Mouse (Mus musculus): ENCODE data around the gene March6. TPM values are rescaled to one million over a fixed set of nuclear protein-coding genes. Genes with fewer than 3 reads are reported as not detected.
A peak's percentile ranks its signal among the peaks of the same experiment; 100 is the strongest.

Gene March6
- polyA plus RNA-seq, 1 experiment from 2014 or later, result 21.7 TPM

DNA sequence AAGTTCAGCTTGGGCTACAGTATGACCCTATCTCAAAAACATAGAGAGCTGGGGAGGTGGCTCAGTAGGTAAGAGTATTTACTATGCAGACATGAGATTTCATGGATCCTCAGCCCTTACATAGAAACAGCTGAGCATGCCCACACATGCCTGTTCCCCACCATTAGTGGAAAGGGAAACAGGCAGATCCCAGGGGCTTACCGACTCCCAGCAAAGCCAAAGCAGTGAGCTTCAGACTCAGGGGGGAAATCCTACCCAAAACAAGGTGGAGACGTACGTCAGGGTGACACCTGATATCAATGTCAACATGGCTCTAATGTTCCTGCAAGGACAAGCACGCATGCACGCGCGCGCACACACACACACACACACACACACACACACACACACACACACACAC is 99.0 kb downstream of the March6 start:
- H3K27me3 ChIP-seq (replicated peaks; ENCODE audit: control insufficient read depth, insufficient read depth, low read length), result no peaks in the 10 kb centered on the region
- no peak for ATAC-seq
- no peaks in the 10 kb centered on the region for H3K9me3 ChIP-seq (ENCODE audit: control insufficient read depth, low read length)
- no peaks in the 10 kb centered on the region for H3K4me1 ChIP-seq (ENCODE audit: control insufficient read depth, insufficient read depth, low read length)
- WGBS, result 85% methylated on average over 8 of the region's 8 CpGs
- no peak overlapping the region for H3K27ac ChIP-seq (ENCODE audit: low read length)
- no peaks in the 10 kb centered on the region for H3K36me3 ChIP-seq (ENCODE audit: control insufficient read depth, insufficient read depth, low read length)
- no peak overlapping the region for H3K9ac ChIP-seq (ENCODE audit: low read depth, low read length)
- no peak overlapping the region for H3K4me2 ChIP-seq (ENCODE audit: low read depth, low read length)
- H3K4me3 ChIP-seq (ENCODE audit: low read length), result no peak overlapping the region

DNA sequence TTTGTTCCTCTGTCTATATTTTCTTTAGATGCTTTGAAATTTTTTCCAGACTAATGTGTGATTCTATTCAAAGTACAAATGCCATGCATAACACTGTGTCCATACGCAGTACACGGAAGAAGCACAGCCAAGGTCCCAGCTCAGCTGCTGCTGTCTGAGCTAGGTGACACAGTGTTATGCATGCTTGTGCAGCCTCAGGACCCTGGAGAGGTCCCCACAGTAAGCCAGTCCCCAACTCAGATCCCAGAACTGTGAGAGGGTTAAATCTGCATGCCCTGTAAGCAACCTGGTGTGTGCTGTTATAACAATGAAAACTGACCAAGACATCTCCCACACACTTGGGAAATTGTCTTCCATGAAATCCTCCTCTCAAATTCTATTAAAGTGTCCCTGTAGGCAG is 100.8 kb downstream of the March6 start:
- Histone ChIP-seq H3K36me3 (ENCODE audit: control insufficient read depth, insufficient read depth, low read length) (no peaks in the 10 kb centered on the region), H3K27ac (ENCODE audit: low read length) (no peak overlapping the region), H3K9me3 (ENCODE audit: control insufficient read depth, low read length) (no peaks in the 10 kb centered on the region), H3K4me3 (ENCODE audit: low read length) (no peak overlapping the region), H3K9ac (ENCODE audit: low read depth, low read length) (no peak overlapping the region), H3K4me1 (ENCODE audit: control insufficient read depth, insufficient read depth, low read length) (no peaks in the 10 kb centered on the region), H3K27me3 (replicated peaks; ENCODE audit: control insufficient read depth, insufficient read depth, low read length) (no peaks in the 10 kb centered on the region), H3K4me2 (ENCODE audit: low read depth, low read length) (no peak overlapping the region)
- no peak for ATAC-seq
- WGBS, result 69% methylated on average over 2 of the region's 2 CpGs

DNA sequence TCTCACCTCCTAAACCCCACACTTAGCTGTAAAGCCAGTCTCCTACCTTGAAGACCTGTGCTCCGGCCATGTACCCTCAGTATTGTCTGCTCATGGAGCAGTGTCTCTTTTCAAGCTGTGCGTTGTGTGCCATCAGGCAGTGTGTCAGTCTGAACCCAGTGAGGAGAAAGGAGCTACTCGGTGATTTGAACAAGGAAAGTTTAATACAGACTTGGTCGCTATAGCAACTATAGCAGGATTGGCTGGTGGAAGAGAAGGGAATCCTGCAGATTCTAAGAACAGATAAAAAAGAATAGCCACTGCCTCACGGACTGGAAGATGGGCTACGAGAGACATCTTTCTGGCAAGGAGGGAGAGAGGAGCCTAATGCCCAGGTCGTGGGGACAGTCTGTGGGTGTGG is 101.4 kb downstream of the March6 start:
- Histone ChIP-seq H3K9me3 (ENCODE audit: control insufficient read depth, low read length) (no peaks in the 10 kb centered on the region), H3K27ac (ENCODE audit: low read length) (no peak overlapping the region), H3K36me3 (ENCODE audit: control insufficient read depth, insufficient read depth, low read length) (no peaks in the 10 kb centered on the region), H3K9ac (ENCODE audit: low read depth, low read length) (no peak overlapping the region), H3K4me3 (ENCODE audit: low read length) (no peak overlapping the region), H3K4me1 (ENCODE audit: control insufficient read depth, insufficient read depth, low read length) (no peaks in the 10 kb centered on the region), H3K27me3 (replicated peaks; ENCODE audit: control insufficient read depth, insufficient read depth, low read length) (no peaks in the 10 kb centered on the region), H3K4me2 (ENCODE audit: low read depth, low read length) (no peak overlapping the region)
- 75% methylated on average over 7 of the region's 7 CpGs for WGBS
- no peak for ATAC-seq

DNA sequence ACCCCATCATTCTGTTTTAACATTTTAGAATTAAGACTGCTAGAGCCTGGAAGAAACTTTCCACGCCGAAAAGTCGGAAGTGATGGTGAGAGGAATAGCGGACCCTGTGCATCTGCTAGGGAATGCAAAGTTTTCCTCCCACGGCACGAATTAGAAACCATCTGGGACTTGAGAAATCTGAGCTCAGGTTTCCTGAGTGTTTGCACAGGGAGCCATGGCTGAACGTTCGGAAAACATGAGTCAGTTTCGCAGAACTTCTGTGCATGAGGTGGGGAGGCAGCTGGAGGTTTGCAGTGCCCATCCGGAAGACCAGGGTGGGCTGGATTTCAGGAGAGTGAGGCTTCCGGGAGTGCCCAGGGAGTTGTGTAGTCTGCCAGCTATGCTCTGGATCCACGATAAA is 102.3 kb downstream of the March6 start:
- Histone ChIP-seq H3K4me2 (ENCODE audit: low read depth, low read length) (no peak overlapping the region), H3K4me3 (ENCODE audit: low read length) (no peak overlapping the region), H3K4me1 (ENCODE audit: control insufficient read depth, insufficient read depth, low read length) (no peaks in the 10 kb centered on the region), H3K27ac (ENCODE audit: low read length) (no peak overlapping the region), H3K27me3 (replicated peaks; ENCODE audit: control insufficient read depth, insufficient read depth, low read length) (no peaks in the 10 kb centered on the region), H3K36me3 (ENCODE audit: control insufficient read depth, insufficient read depth, low read length) (no peaks in the 10 kb centered on the region), H3K9ac (ENCODE audit: low read depth, low read length) (no peak overlapping the region), H3K9me3 (ENCODE audit: control insufficient read depth, low read length) (no peaks in the 10 kb centered on the region)
- ATAC-seq, result no peak
- WGBS, result 70% methylated on average over 12 of the region's 12 CpGs

DNA sequence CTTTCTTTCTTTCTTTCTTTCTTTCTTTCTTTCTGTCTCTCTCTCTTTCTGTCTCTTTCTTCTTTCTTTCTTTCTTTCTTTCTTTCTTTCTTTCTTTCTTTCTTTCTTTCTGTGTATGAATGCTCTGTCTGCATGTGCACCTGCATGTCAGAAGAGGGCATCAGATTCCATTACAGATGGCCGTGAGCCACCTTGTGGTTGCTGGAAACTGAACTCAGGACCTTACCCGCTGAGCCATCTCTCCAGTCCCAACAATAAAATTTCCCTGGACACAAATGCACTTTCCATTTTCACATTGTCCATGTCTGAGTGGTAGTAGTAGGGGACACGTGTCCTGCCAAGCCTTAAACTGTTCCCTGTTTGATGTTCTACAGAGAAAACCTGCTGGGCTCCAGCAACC is 103.5 kb downstream of the March6 start:
- no peak overlapping the region for H3K4me2 ChIP-seq (ENCODE audit: low read depth, low read length)
- no peak overlapping the region for H3K9ac ChIP-seq (ENCODE audit: low read depth, low read length)
- no peaks in the 10 kb centered on the region for H3K4me1 ChIP-seq (ENCODE audit: control insufficient read depth, insufficient read depth, low read length)
- H3K27me3 ChIP-seq (replicated peaks; ENCODE audit: control insufficient read depth, insufficient read depth, low read length), result no peaks in the 10 kb centered on the region
- H3K36me3 ChIP-seq (ENCODE audit: control insufficient read depth, insufficient read depth, low read length), result no peaks in the 10 kb centered on the region
- H3K4me3 ChIP-seq (ENCODE audit: low read length), result no peak overlapping the region
- H3K9me3 ChIP-seq (ENCODE audit: control insufficient read depth, low read length), result no peaks in the 10 kb centered on the region
- no peak overlapping the region for H3K27ac ChIP-seq (ENCODE audit: low read length)
- ATAC-seq, result no peak
- 63% methylated on average over 3 of the region's 3 CpGs for WGBS

DNA sequence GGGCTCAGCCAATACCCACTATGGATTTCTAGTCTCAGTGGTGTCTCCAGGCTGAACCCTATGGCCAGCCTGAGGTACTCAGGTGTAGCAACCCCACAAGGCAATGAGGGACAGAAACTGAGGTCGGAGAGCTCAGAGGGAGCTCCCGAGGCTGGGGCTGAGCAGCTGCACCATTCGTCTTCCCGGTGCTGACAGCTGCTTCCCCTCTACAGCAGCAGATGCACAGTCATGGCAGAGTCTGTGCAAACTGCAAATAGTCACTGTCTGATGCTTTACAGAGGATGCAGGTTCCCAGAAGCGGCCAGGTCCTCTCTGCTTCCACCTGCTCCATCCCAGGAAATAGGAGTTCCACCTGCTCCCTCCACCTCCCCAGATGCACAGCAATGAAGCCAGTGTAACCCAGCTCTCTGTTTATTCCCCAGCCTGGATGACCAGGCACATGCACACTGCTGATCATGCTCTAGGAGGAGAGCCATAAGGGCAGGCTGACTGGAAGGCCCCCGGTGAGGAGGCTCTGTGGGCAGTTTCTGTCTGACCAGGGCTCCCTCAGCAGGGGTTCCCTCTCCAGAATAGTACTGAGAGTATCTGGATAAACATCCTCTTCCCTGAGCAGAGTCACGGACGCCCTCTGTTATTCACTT is 104.7 kb downstream of the March6 start:
- Histone ChIP-seq H3K4me2 (ENCODE audit: low read depth, low read length) (no peak overlapping the region), H3K36me3 (ENCODE audit: control insufficient read depth, insufficient read depth, low read length) (no peaks in the 10 kb centered on the region), H3K4me1 (ENCODE audit: control insufficient read depth, insufficient read depth, low read length) (no peaks in the 10 kb centered on the region), H3K27ac (ENCODE audit: low read length) (no peak overlapping the region), H3K9ac (ENCODE audit: low read depth, low read length) (no peak overlapping the region), H3K27me3 (replicated peaks; ENCODE audit: control insufficient read depth, insufficient read depth, low read length) (no peaks in the 10 kb centered on the region), H3K9me3 (ENCODE audit: control insufficient read depth, low read length) (no peaks in the 10 kb centered on the region), H3K4me3 (ENCODE audit: low read length) (no peak overlapping the region)
- WGBS, result 36% methylated on average over 8 of the region's 8 CpGs
- ATAC-seq, result no peak

DNA sequence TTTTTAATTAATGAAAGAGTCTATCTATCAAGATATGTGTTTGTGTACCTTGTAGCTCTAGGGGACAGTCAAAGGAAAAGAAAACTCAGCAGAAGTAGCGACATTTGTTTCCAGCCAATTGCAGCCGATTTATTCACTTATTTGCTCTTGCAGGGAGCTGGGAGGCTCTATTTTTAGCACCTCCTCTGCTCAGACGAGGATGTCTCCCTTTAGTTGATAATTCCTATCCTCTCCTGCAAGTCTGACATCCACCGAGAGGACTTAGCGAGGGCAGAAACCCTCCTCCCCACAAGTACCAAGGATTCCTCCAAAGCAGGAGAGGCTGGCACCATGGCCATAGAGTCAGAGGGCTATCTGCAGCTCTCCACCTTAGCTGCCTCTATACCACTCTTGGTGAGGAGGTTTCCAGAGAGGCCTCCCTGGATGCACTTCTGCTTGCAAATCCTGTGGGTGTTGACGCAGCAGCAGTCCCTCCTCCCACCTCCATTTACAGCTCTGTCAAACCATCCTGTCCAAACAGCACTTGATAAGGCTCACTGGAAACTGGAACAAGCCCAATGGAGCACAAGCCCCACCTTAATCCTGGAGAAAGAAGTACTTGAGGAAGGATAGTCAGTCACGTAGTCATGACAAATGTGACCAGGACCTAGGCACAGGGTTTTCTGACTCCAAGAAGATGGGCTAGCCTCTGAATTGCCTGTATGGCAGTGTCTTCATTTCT is 108.0 kb downstream of the March6 start:
- H3K9me3 ChIP-seq (ENCODE audit: control insufficient read depth, low read length), result no peaks in the 10 kb centered on the region
- peak; percentile 91 for ATAC-seq
- H3K27me3 ChIP-seq (replicated peaks; ENCODE audit: control insufficient read depth, insufficient read depth, low read length), result no peaks in the 10 kb centered on the region
- WGBS, result 39% methylated on average over 7 of the region's 7 CpGs
- H3K4me1 ChIP-seq (ENCODE audit: control insufficient read depth, insufficient read depth, low read length), result no peaks in the 10 kb centered on the region
- no peak overlapping the region for H3K9ac ChIP-seq (ENCODE audit: low read depth, low read length)
- no peak overlapping the region for H3K4me3 ChIP-seq (ENCODE audit: low read length)
- no peaks in the 10 kb centered on the region for H3K36me3 ChIP-seq (ENCODE audit: control insufficient read depth, insufficient read depth, low read length)
- no peak overlapping the region for H3K27ac ChIP-seq (ENCODE audit: low read length)
- no peak overlapping the region for H3K4me2 ChIP-seq (ENCODE audit: low read depth, low read length)

DNA sequence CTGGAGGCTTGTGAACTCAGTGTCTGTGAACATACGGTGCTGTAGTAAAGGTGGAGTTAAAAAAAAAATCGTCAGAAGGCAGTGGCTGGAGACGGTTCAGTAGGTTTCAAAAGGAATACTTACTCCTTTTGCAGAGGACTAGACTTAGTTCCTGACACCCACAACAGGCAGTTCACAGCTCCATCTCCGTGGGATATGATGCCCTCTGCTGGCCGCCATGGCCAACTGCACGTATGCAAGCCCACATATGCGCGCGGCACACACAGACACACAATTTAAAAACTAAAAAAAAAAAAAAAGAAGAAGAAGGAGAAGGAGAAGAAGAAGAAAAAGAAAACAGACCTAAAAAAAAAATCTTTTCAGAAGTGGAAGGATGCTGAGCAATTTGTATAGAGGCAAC is 111.8 kb downstream of the March6 start:
- no peaks in the 10 kb centered on the region for H3K27me3 ChIP-seq (replicated peaks; ENCODE audit: control insufficient read depth, insufficient read depth, low read length)
- H3K9me3 ChIP-seq (ENCODE audit: control insufficient read depth, low read length), result no peaks in the 10 kb centered on the region
- H3K36me3 ChIP-seq (ENCODE audit: control insufficient read depth, insufficient read depth, low read length), result no peaks in the 10 kb centered on the region
- H3K27ac ChIP-seq (ENCODE audit: low read length), result no peak overlapping the region
- no peak overlapping the region for H3K9ac ChIP-seq (ENCODE audit: low read depth, low read length)
- no peak overlapping the region for H3K4me2 ChIP-seq (ENCODE audit: low read depth, low read length)
- H3K4me3 ChIP-seq (ENCODE audit: low read length), result no peak overlapping the region
- no peaks in the 10 kb centered on the region for H3K4me1 ChIP-seq (ENCODE audit: control insufficient read depth, insufficient read depth, low read length)
- ATAC-seq, result no peak
- 40% methylated on average over 9 of the region's 9 CpGs for WGBS

DNA sequence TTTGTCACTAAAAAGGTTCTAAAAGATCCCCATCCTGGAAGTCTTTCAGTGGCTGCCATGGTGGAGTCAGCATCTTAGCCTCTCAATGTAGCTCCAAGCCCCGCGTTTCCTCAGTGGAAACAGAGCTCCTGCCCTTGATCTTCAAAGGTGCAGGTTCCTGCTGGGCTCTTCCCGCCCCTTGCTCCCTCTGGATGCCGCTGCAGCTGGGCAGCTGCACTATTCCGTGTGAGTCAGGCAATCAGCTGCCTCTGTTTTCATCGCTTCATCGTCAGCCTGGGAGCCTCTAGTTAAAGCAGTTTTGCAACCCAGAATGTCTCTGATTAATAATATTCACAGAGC is 112.2 kb downstream of the March6 start:
- no peaks in the 10 kb centered on the region for H3K27me3 ChIP-seq (replicated peaks; ENCODE audit: control insufficient read depth, insufficient read depth, low read length)
- H3K4me1 ChIP-seq (ENCODE audit: control insufficient read depth, insufficient read depth, low read length), result no peaks in the 10 kb centered on the region
- ATAC-seq, result no peak
- H3K4me2 ChIP-seq (ENCODE audit: low read depth, low read length), result peak overlapping the region; percentile 17; the same call in 1 of the 2 replicates
- 16% methylated on average over 7 of the region's 7 CpGs for WGBS
- no peak overlapping the region for H3K9ac ChIP-seq (ENCODE audit: low read depth, low read length)
- no peak overlapping the region for H3K27ac ChIP-seq (ENCODE audit: low read length)
- no peak overlapping the region for H3K4me3 ChIP-seq (ENCODE audit: low read length)
- no peaks in the 10 kb centered on the region for H3K9me3 ChIP-seq (ENCODE audit: control insufficient read depth, low read length)
- H3K36me3 ChIP-seq (ENCODE audit: control insufficient read depth, insufficient read depth, low read length), result no peaks in the 10 kb centered on the region
